Mouse (Mus musculus): ENCODE results near the gene Clnk. TPM values are rescaled to one million over a fixed set of nuclear protein-coding genes. Genes with fewer than 3 reads are reported as not detected.

Clnk gene
- total RNA-seq, 1 experiment: 0.36 TPM

GRCm38 (mm10) chr5:38692859-38693258 is 183.8 kb downstream of the Clnk start:
- TF ChIP-seq HCFC1 (IDR thresholded peaks at IDR 0.05; ENCODE audit: borderline replicate concordance, insufficient read depth, low read length) (no peak), ZC3H11A (IDR thresholded peaks at IDR 0.05; ENCODE audit: borderline replicate concordance, low read depth, low read length) (no peak), ZNF384 (IDR thresholded peaks at IDR 0.05; ENCODE audit: low read depth, low read length) (no peak), CHD2 (IDR thresholded peaks at IDR 0.05; ENCODE audit: low read depth, low read length) (no peak)
- no peaks in the 10 kb centered on the region for H3K36me3 ChIP-seq (ENCODE audit: control insufficient read depth, insufficient read depth, low read length, poor library complexity, severe bottlenecking)

GRCm38 (mm10) chr5:38689186-38689585 is 187.4 kb downstream of the Clnk start:
- in situ Hi-C loops (cut with MboI; ENCODE audit: low sequenced_read_pairs in 2 of 2, unreplicated experiment in 2 of 2): no loop called here
- H3K4me1 ChIP-seq (ENCODE audit: control insufficient read depth in 2 of 2, insufficient read depth in 2 of 2, low read length in 2 of 2, poor library complexity in 1 of 2): peaks cover 5 to 17% of the 10 kb centered on the region in 2 experiments
- H3K4me3 ChIP-seq (ENCODE audit: insufficient read depth in 1 of 2, low read depth in 1 of 2, low read length in 2 of 2, poor library complexity in 1 of 2, severe bottlenecking in 1 of 2): no peak overlapping the region
- no peak overlapping the region for H3K9ac ChIP-seq (ENCODE audit: insufficient read depth, low read depth, low read length, poor library complexity, severe bottlenecking)
- no peaks in the 10 kb centered on the region for H3K36me3 ChIP-seq (ENCODE audit: control insufficient read depth, insufficient read depth, low read length, poor library complexity, severe bottlenecking)
- H3K27ac ChIP-seq (ENCODE audit: insufficient read depth, low read depth, low read length, poor library complexity, severe bottlenecking): no peak overlapping the region
- DNase-seq (ENCODE audit: low read depth, low spot score): no peak
- H3K9me3 ChIP-seq (ENCODE audit: control insufficient read depth, insufficient read depth, low read depth, low read length): no peaks in the 10 kb centered on the region
- no peak for TF ChIP-seq HCFC1 (IDR thresholded peaks at IDR 0.05; ENCODE audit: borderline replicate concordance, insufficient read depth, low read length)
- no peak for TF ChIP-seq MAFK (IDR thresholded peaks at IDR 0.05; ENCODE audit: insufficient read depth, low read depth, low read length)
- TF ChIP-seq ZC3H11A (IDR thresholded peaks at IDR 0.05; ENCODE audit: borderline replicate concordance, low read depth, low read length): no peak
- no peak for TF ChIP-seq CHD2 (IDR thresholded peaks at IDR 0.05; ENCODE audit: low read depth, low read length)
- no peak for TF ChIP-seq ZNF384 (IDR thresholded peaks at IDR 0.05; ENCODE audit: low read depth, low read length)

More at GRCm38 (mm10) chr5:38692859-38693258, 183.8 kb downstream of the Clnk start:
- in situ Hi-C loops (cut with MboI; ENCODE audit: low sequenced_read_pairs in 2 of 2, unreplicated experiment in 2 of 2): no loop called here
- no peak overlapping the region for H3K27ac ChIP-seq (ENCODE audit: insufficient read depth, low read depth, low read length, poor library complexity, severe bottlenecking)
- H3K4me3 ChIP-seq (ENCODE audit: insufficient read depth in 1 of 2, low read depth in 1 of 2, low read length in 2 of 2, poor library complexity in 1 of 2, severe bottlenecking in 1 of 2): no peak overlapping the region
- no peaks in the 10 kb centered on the region for H3K9me3 ChIP-seq (ENCODE audit: control insufficient read depth, insufficient read depth, low read depth, low read length)
- no peak for DNase-seq (ENCODE audit: low read depth, low spot score)
- peaks cover 12 to 17% of the 10 kb centered on the region in 2 experiments for H3K4me1 ChIP-seq (ENCODE audit: control insufficient read depth in 2 of 2, insufficient read depth in 2 of 2, low read length in 2 of 2, poor library complexity in 1 of 2)
- no peak overlapping the region for H3K9ac ChIP-seq (ENCODE audit: insufficient read depth, low read depth, low read length, poor library complexity, severe bottlenecking)

GRCm38 (mm10) chr5:38687694-38688093 is 188.9 kb downstream of the Clnk start:
- TF ChIP-seq MAFK (IDR thresholded peaks at IDR 0.05; ENCODE audit: insufficient read depth, low read depth, low read length): no peak
- TF ChIP-seq HCFC1 (IDR thresholded peaks at IDR 0.05; ENCODE audit: borderline replicate concordance, insufficient read depth, low read length): no peak
- TF ChIP-seq ZC3H11A (IDR thresholded peaks at IDR 0.05; ENCODE audit: borderline replicate concordance, low read depth, low read length): no peak
- no peak for TF ChIP-seq CHD2 (IDR thresholded peaks at IDR 0.05; ENCODE audit: low read depth, low read length)
- TF ChIP-seq ZNF384 (IDR thresholded peaks at IDR 0.05; ENCODE audit: low read depth, low read length): no peak
- Histone ChIP-seq H3K27ac (ENCODE audit: insufficient read depth, low read depth, low read length, poor library complexity, severe bottlenecking) (no peak overlapping the region), H3K4me3 (ENCODE audit: insufficient read depth in 1 of 2, low read depth in 1 of 2, low read length in 2 of 2, poor library complexity in 1 of 2, severe bottlenecking in 1 of 2) (no peak overlapping the region), H3K9ac (ENCODE audit: insufficient read depth, low read depth, low read length, poor library complexity, severe bottlenecking) (no peak overlapping the region), H3K4me1 (ENCODE audit: control insufficient read depth in 2 of 2, insufficient read depth in 2 of 2, low read length in 2 of 2, poor library complexity in 1 of 2) (peaks cover 11 to 21% of the 10 kb centered on the region in 2 experiments), H3K36me3 (ENCODE audit: control insufficient read depth, insufficient read depth, low read length, poor library complexity, severe bottlenecking) (peaks cover 3% of the 10 kb centered on the region; the same call in 1 of the 2 replicates), H3K9me3 (ENCODE audit: control insufficient read depth, insufficient read depth, low read depth, low read length) (no peaks in the 10 kb centered on the region)
- in situ Hi-C loops (cut with MboI; ENCODE audit: low sequenced_read_pairs in 2 of 2, unreplicated experiment in 2 of 2): no loop called here
- no peak for DNase-seq (ENCODE audit: low read depth, low spot score)

GRCm38 (mm10) chr5:38684164-38684911 is 192.3 kb downstream of the Clnk start, which contains the start of gene Zfp518b:
Zfp518b (minus strand) TSS chr5:38684826.
- Histone ChIP-seq H3K4me3 (ENCODE audit: insufficient read depth in 1 of 2, low read depth in 1 of 2, low read length in 2 of 2, poor library complexity in 1 of 2, severe bottlenecking in 1 of 2) (peak within 1 kb of the TSS; percentile 83 to 96), H3K27ac (ENCODE audit: insufficient read depth, low read depth, low read length, poor library complexity, severe bottlenecking) (peak within 1 kb of the TSS; percentile 72), H3K4me1 (ENCODE audit: control insufficient read depth in 2 of 2, insufficient read depth in 2 of 2, low read length in 2 of 2, poor library complexity in 1 of 2) (peaks cover 17 to 27% of the 10 kb centered on the region in 2 experiments), H3K36me3 (ENCODE audit: control insufficient read depth, insufficient read depth, low read length, poor library complexity, severe bottlenecking) (peaks cover 27% of the 10 kb centered on the region), H3K9ac (ENCODE audit: insufficient read depth, low read depth, low read length, poor library complexity, severe bottlenecking) (peak within 1 kb of the TSS; percentile 97), H3K9me3 (ENCODE audit: control insufficient read depth, insufficient read depth, low read depth, low read length) (no peaks in the 10 kb centered on the region)
- no peak for TF ChIP-seq MAFK (IDR thresholded peaks at IDR 0.05; ENCODE audit: insufficient read depth, low read depth, low read length)
- TF ChIP-seq ZNF384 (IDR thresholded peaks at IDR 0.05; ENCODE audit: low read depth, low read length): no peak
- TF ChIP-seq ZC3H11A (IDR thresholded peaks at IDR 0.05; ENCODE audit: borderline replicate concordance, low read depth, low read length): no peak
- TF ChIP-seq CHD2 (IDR thresholded peaks at IDR 0.05; ENCODE audit: low read depth, low read length): no peak
- peak; percentile 55; the same call in 1 of the 2 replicates for TF ChIP-seq HCFC1 (IDR thresholded peaks at IDR 0.05; ENCODE audit: borderline replicate concordance, insufficient read depth, low read length)
- in situ Hi-C loops (cut with MboI; ENCODE audit: low sequenced_read_pairs in 2 of 2, unreplicated experiment in 2 of 2): no loop called here
- peak; percentile 61 for DNase-seq (ENCODE audit: low read depth, low spot score)

Data from ES-E14 (cell line).